8 mouse cellular contexts compared by ENCODE assay signal in genomic region chr1:192090689-192091567, GRCm38 (mm10). TPM values are rescaled to one million over a fixed set of nuclear protein-coding genes. Genes with fewer than 3 reads are reported as not detected.
A peak's percentile ranks its signal among the peaks of the same experiment; 100 is the strongest.
DNase-seq lines count a peak whose midpoint lies in the region; ATAC-seq lines count a peak whose summit lies in the region.

No protein-coding gene starts in this region.

- no peaks in the 10 kb centered on the region for H3K36me3 ChIP-seq in kidney, embryonic 14.5 days (ENCODE audit: control insufficient read depth, insufficient read depth, low read length)
- H3K36me3 ChIP-seq in embryonic facial prominence, embryonic 11.5 days (replicated peaks; ENCODE audit: control insufficient read depth, insufficient read depth, low read depth, low read length): no peaks in the 10 kb centered on the region
- H3K36me3 ChIP-seq in liver, embryonic 15.5 days (replicated peaks): no peaks in the 10 kb centered on the region

- no peaks in the 10 kb centered on the region for H3K27me3 ChIP-seq in kidney, embryonic 14.5 days (ENCODE audit: control insufficient read depth, insufficient read depth, low read length)
- peaks cover 7% of the 10 kb centered on the region for H3K27me3 ChIP-seq in embryonic facial prominence, embryonic 11.5 days (ENCODE audit: control insufficient read depth, insufficient read depth, low read length)
- H3K27me3 ChIP-seq in liver, embryonic 15.5 days: no peaks in the 10 kb centered on the region

- peaks cover 15% of the 10 kb centered on the region; the same call in 1 of the 2 replicates for H3K4me1 ChIP-seq in kidney, embryonic 14.5 days (ENCODE audit: control insufficient read depth, insufficient read depth, low read length)
- no peaks in the 10 kb centered on the region for H3K4me1 ChIP-seq in embryonic facial prominence, embryonic 11.5 days (ENCODE audit: control insufficient read depth, insufficient read depth, low read length)
- peaks cover 40% of the 10 kb centered on the region for H3K4me1 ChIP-seq in liver, embryonic 15.5 days (replicated peaks)

- WGBS in kidney, embryonic 14.5 days: 70% methylated on average over 11 of the region's 11 CpGs
- 67% methylated on average over 11 of the region's 11 CpGs for WGBS in embryonic facial prominence, embryonic 11.5 days
- WGBS in liver, embryonic 15.5 days (ENCODE audit: insufficient replicate concordance): 57% methylated on average over 11 of the region's 11 CpGs

- no peak for ATAC-seq in kidney, embryonic 14.5 days (ENCODE audit: low FRiP score, low TSS enrichment)
- ATAC-seq in embryonic facial prominence, embryonic 11.5 days (replicated peaks; ENCODE audit: insufficient number of reproducible peaks, low FRiP score, low TSS enrichment, low read depth): no peak
- ATAC-seq in liver, embryonic 15.5 days (ENCODE audit: insufficient read depth): no peak

- peak overlapping the region; percentile 38 for H3K9ac ChIP-seq in kidney, embryonic 14.5 days (ENCODE audit: low read depth, low read length)
- H3K9ac ChIP-seq in embryonic facial prominence, embryonic 11.5 days (replicated peaks; ENCODE audit: low read length): no peak overlapping the region
- peak overlapping the region; percentile 84 for H3K9ac ChIP-seq in liver, embryonic 15.5 days

- DNase-seq in kidney, postnatal 25 days: no peak
- DNase-seq in CD4-positive helper T cell, adult 2 months (ENCODE audit: low read depth, low spot score): peak; percentile 36
- DNase-seq in embryonic facial prominence, embryonic 11.5 days (ENCODE audit: low spot score): peak; percentile 25
- no peak for DNase-seq in yolk sac, embryonic 10.5 days (ENCODE audit: low spot score)
- no peak for DNase-seq in urinary bladder, adult 2 months (ENCODE audit: low spot score)
- no peak for DNase-seq in left cerebral cortex, adult 8-10 months (ENCODE audit: low spot score in 2 of 2)

- H3K9me3 ChIP-seq in kidney, embryonic 14.5 days (ENCODE audit: control insufficient read depth, low read length): no peaks in the 10 kb centered on the region
- H3K9me3 ChIP-seq in embryonic facial prominence, embryonic 11.5 days (replicated peaks; ENCODE audit: control insufficient read depth, low read length): no peaks in the 10 kb centered on the region
- no peaks in the 10 kb centered on the region for H3K9me3 ChIP-seq in liver, embryonic 15.5 days (replicated peaks)

- peak overlapping the region; percentile 58; the same call in 1 of the 2 replicates for H3K4me3 ChIP-seq in kidney, embryonic 14.5 days (ENCODE audit: low read length)
- no peak overlapping the region for H3K4me3 ChIP-seq in embryonic facial prominence, embryonic 11.5 days (ENCODE audit: low read depth, low read length)
- H3K4me3 ChIP-seq in liver, embryonic 15.5 days (replicated peaks): peak overlapping the region; percentile 79

- peak overlapping the region; percentile 84 for H3K4me2 ChIP-seq in kidney, embryonic 14.5 days (replicated peaks; ENCODE audit: low read depth, low read length)
- H3K4me2 ChIP-seq in embryonic facial prominence, embryonic 11.5 days (ENCODE audit: low read depth, low read length): no peak overlapping the region
- peak overlapping the region; percentile 92 for H3K4me2 ChIP-seq in liver, embryonic 15.5 days

- no peak overlapping the region for H3K27ac ChIP-seq in kidney, embryonic 14.5 days (ENCODE audit: low read depth, low read length)
- no peak overlapping the region for H3K27ac ChIP-seq in embryonic facial prominence, embryonic 11.5 days (replicated peaks; ENCODE audit: low read depth, low read length)
- no peak overlapping the region for H3K27ac ChIP-seq in liver, embryonic 15.5 days (replicated peaks)

RNA-seq across cellular contexts. Expression of gene Traf5, which starts 1.4 kb away (rescaled TPM):
- polyA plus RNA-seq in kidney, embryonic 14.5 days (2014; fragmentation: Nextera tagmentation; extraction: Ambion mirVana): 14.7 and 15.5 TPM in 2 replicates
- polyA plus RNA-seq in embryonic facial prominence, embryonic 11.5 days (2014; fragmentation: Nextera tagmentation; extraction: Ambion mirVana): 7.6 and 7.8 TPM in 2 replicates
- polyA plus RNA-seq in liver, embryonic 15.5 days (2015; fragmentation: Nextera tagmentation; extraction: Ambion mirVana): 8.0 and 8.1 TPM in 2 replicates
- polyA plus RNA-seq in urinary bladder, adult 2 months (2012; rRNA removed): 50.6 and 60.3 TPM in 2 replicates
- total RNA-seq in left cerebral cortex, adult 8-10 months (2022): 1 to 10 TPM; 5.2 to 8.7 (median 6.4) TPM

RNA-seq across cellular contexts. Expression of gene Rcor3, which starts 46.9 kb away (rescaled TPM):
- 23.3 and 25.1 TPM in 2 replicates for polyA plus RNA-seq in kidney, embryonic 14.5 days (2014; fragmentation: Nextera tagmentation; extraction: Ambion mirVana)
- 17.3 and 18.7 TPM in 2 replicates for polyA plus RNA-seq in embryonic facial prominence, embryonic 11.5 days (2014; fragmentation: Nextera tagmentation; extraction: Ambion mirVana)
- polyA plus RNA-seq in liver, embryonic 15.5 days (2015; fragmentation: Nextera tagmentation; extraction: Ambion mirVana): 8.9 and 9.0 TPM in 2 replicates
- 32.0 and 34.2 TPM in 2 replicates for polyA plus RNA-seq in urinary bladder, adult 2 months (2012; rRNA removed)
- 10 to 100 TPM; 33.0 to 37.9 (median 34.3) TPM for total RNA-seq in left cerebral cortex, adult 8-10 months (2022)

Comparison
In these comparisons a context has a peak if more than half of its experiments do, and no peak if none do; other contexts are left out.
1. DNase-seq: peak in CD4-positive helper T cell, adult 2 months (single experiment) and embryonic facial prominence, embryonic 11.5 days (single experiment); none in kidney, postnatal 25 days (0 of 2), yolk sac, embryonic 10.5 days (single experiment), urinary bladder, adult 2 months (single experiment) and left cerebral cortex, adult 8-10 months (0 of 2).